Mouse (Mus musculus) erythroid progenitor cell, adult 5-6 weeks (primary cell): ENCODE results near the gene Mdga1. TPM values are rescaled to one million over a fixed set of nuclear protein-coding genes. Genes with fewer than 3 reads are reported as not detected.

ENCODE experiments used
- ATAC-seq: replicated peaks from 2 replicates; pipeline ENCODE4 v1.8.0; 2016; ENCODE audit warnings: moderate number of reproducible peaks, mild to moderate bottlenecking, moderate TSS enrichment, inconsistent platforms; ENCODE audit not compliant: poor library complexity, low FRiP score, severe bottlenecking
- total RNA-seq, 2 experiments: library from RNA; stranded (forward) in 1 of 2; stranded (reverse) in 1 of 2; fragments of 150-400 nt in 1 of 2; fragments of 186-747, 209-891 nt in 1 of 2; gene quantifications; 2 replicates each; pipeline versions ENCODE4 v1.2.3 to v1.2.4; 2015 to 2017; ENCODE audit warnings: low replicate concordance in 2 of 2

Mdga1 gene
- total RNA-seq (2015; ENCODE audit: low replicate concordance): 5.0 TPM in 1 of 2 replicates, not detected in the other
- total RNA-seq (2017; ENCODE audit: low replicate concordance): 2.6 TPM in 1 of 2 replicates, not detected in the other

GRCm38 (mm10) chr17:29970037-29970555 is at the start of gene Mdga1:
Gene Mdga1, minus strand, starts transcription at chr17:29970087.
- ATAC-seq: no peak

GRCm38 (mm10) chr17:30018927-30019610 is 49.2 kb upstream of the Mdga1 start:
- no peak for ATAC-seq

DNA sequence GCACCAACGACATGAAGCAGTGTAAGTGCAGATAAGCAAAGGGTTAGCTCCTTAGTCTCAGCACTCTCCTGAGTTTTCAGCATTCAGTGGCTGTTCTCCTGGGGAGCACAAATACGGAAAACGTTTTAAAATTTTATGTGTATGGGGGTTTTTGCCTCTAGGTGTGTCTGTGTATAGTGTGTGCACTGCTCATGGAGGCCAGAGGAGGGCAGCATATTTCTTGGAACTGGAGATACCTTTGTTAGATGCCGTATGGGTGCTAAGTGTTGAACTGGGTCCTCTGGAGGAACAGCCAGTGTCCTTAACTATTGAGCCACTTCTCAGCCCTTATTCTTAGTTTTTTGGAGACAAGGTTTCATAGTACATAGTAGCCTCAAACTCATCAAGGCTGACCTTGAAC is 44.8 kb upstream of the Mdga1 start:
- ATAC-seq: no peak

DNA sequence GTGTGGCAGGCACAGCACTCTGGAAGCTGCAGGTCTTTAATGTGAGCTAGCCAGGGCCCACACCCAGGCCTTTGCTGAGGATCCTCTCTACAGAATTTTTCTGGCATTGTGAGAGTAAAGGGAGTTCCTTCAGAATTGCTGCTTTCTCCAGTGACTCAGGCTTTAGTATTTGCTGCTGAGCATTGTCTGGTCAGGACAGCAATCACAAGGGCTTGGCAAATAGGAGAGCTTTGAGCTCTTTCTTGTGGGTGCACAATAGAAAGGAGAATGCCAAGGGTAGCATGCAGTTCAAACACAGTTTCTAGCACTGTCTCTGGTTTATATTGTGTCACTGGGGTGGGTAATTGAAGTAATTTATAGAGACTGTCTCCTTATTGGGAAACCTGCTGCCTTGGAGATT is 38.5 kb upstream of the Mdga1 start:
- ATAC-seq: no peak

DNA sequence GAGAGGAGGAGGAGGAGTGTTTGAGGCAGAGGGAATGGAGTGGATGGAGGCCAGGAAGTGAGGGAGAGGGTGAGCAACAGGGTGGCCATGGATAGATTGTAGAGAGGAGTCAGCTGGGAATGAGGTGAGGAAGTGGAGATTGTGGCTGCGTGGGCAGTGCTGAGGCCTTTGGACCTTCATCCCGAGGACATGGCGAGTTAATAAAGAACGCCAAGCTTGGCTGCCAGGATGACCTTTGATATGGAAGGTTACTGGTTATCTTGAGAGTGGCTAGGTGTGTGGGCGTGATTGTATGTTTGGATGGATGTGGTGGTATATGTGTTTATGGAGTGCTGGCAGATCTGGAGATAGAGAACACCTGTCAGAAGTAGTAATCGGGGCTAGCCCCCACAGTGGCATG is 38.0 kb upstream of the Mdga1 start:
- ATAC-seq: no peak

GRCm38 (mm10) chr17:30006877-30007276 is 37.0 kb upstream of the Mdga1 start:
- no peak for ATAC-seq

DNA sequence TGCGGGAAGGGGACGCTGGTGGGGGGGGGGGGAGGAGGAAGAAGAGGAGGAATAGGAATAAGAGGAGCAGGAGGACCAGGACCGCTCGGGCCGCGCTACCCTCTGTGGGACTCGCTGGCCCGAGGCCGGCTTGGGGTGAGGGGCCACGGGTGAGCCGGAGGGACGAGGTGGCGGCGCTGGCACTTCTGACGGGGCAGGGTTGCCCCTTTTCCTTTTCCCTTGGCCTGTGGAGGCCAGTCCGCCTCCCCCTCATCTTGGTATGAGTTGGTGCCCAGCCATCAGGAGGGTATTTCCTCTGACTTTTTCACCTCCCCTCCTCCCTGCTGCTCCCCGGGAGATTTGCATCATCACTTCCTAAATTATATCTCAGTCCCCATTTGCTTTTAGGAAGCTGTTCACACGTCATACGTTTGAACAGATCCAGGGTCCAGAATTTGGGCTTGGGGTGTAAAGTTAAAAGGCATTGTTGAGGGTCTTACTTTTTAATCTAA is 35.6 kb upstream of the Mdga1 start:
- ATAC-seq: no peak

GRCm38 (mm10) chr17:30005103-30005443 is 35.2 kb upstream of the Mdga1 start:
- ATAC-seq: peak; percentile 4; the same call in 1 of the 2 replicates

DNA sequence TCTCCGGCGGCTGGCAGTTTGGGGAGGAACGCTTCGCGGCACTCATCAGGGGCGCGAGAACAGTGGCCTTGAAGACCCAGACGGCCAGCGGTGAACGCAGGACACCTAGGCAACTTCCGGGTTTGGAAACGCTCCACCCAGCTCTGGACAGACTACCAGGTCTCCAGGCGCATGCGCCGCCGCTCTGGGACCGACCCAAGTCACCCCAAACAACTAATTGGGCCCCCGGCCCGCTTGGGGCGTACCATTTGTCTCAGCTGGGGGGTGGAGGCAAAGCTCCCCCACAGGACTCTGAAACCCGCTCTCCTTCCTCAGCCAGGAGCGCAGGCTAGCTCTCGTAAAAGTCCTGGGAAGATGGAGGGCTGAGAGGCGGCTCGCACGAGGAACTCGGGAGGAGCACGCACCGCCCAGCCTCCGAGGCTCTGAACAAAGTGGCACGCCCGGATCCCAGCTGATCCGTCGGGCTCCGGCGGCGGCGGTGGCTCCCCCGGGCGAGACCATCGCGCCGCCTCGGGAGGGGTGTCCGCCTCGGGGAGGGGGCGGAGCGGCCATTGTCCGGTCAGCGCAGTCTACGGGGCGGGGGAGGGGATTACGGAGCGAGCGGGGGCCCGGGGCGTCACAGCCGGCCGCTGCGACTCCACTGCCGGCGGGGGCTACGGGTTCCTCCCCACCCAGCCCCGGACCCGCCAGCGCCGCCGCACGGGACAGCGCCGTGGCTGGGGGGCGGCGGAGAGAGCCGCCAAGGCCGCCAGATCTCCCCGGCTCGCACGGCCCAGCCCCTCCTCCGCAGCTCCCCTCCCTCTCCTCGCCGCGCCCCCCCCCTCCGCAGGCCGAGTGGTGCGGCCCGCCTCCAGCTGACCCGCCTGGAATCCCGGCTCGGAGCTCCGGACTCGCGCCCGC is 34.6 kb upstream of the Mdga1 start, which contains the start of gene Zfand3:
Gene Zfand3 (plus strand): TSS at position 531 of the 900 bp plus-strand sequence.
- peak; percentile 92 for ATAC-seq

GRCm38 (mm10) chr17:29998566-29999295 is 28.8 kb upstream of the Mdga1 start:
- ATAC-seq: no peak

DNA sequence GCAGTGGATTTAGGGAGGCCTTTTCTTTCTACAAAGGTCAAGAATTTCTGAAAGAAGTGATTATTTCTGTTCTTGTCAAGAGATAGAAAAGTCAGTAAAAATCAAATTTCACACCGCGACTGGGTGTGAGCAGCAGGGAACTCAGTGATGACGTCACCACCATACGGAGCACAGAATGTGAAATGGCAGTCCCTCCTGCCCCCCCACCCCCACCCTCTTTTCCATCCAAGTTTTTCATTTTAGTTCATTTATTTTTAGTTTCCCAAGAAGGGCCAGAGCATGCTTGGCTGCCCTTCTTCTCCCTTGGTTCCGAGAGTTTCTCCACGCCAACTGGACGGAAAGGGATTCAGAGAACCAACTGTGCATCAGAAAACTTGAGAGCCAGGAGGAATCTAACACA is 27.8 kb upstream of the Mdga1 start:
- no peak for ATAC-seq

DNA sequence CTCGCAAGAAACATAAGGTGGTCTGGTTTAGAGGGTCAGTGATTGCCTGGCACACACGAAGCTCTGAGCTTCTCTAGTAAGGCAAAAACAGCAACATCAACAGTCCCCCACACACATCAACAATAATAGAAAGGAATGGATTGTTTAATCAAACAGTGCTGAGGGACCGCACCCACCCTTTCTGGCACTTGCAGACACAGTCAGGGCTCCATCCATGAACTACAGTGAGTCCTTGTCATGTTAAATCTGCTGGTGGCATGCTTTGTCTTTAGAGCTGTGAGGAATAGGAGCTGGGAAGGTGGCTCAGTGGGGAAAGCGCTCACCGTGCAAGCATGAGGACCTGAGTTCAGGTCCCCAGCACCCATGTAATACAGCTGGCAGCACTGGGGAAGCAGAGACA is 26.1 kb upstream of the Mdga1 start:
- no peak for ATAC-seq

GRCm38 (mm10) chr17:29994459-29994858 is 24.6 kb upstream of the Mdga1 start:
- no peak for ATAC-seq

DNA sequence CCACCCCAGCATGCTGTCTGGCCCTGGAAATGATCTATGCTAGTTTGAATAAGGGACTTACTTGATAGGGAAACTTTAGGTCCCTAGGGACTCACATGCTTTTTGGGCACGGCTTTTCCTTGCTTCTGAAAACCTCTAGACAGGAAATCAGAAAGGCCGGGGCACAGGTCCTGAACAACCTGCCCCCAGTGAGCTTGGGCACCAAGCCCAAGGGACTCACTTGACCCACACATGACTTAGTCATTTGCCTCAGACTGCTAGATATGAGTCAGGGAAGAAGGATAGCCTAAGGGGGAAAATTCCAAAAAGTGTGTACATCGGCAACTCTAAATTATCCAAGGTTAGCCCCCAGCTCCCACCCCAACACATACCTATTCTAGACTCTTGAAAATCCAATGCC is 24.1 kb upstream of the Mdga1 start:
- no peak for ATAC-seq

GRCm38 (mm10) chr17:29993488-29993887 is 23.6 kb upstream of the Mdga1 start:
- no peak for ATAC-seq

DNA sequence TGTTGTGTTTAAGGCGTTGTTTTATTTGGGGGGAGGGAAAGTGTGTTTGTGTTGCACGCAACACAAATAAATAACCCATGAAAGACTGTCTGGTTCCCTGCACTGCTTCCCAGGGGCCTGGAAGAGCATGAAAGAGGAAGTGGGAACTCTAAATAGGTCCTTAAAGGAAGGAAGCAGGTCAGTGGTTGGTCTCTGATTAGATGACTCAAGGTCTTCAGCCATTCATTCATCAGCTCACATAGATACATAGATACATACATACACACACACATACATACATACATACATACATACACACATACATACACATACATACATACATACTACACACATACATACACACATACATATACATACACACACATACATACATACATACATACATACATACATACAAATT is 21.0 kb upstream of the Mdga1 start:
- ATAC-seq: no peak

GRCm38 (mm10) chr17:29990136-29990535 is 20.2 kb upstream of the Mdga1 start:
- ATAC-seq: no peak

DNA sequence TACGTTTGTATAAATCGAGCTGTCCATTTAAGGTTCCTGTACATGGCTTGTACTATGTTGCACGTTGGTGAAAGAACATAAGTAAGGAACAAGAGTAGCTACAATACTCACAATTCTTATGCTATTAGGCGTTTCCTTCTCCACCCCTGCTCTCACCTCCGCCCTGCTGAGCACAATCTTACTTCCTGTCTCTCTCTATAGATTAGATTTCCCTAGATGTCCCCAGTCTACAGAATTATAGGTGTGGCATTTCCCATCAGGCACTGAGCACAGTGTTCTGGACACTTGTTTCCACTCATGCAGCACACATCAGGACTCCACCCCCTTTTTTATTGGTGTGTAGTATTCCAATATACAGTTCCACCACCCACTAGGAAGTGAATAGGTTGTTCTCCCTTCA is 19.8 kb upstream of the Mdga1 start:
- no peak for ATAC-seq

- no peak for ATAC-seq
Measured at GRCm38 (mm10) chr17:29988141-29988540, 18.3 kb upstream of the Mdga1 start.

GRCm38 (mm10) chr17:29985534-29985933 is 15.6 kb upstream of the Mdga1 start:
- ATAC-seq: no peak
